Mouse (Mus musculus) ovary, adult 18-20 months (tissue): Measurements from ENCODE around the gene Serpinf2.

Experiments
- DNase-seq: peaks from one replicate; pipeline ENCODE4 v3.0.0; 2022; ENCODE audit warnings: low spot score, mixed read lengths

Serpinf2 gene

DNA sequence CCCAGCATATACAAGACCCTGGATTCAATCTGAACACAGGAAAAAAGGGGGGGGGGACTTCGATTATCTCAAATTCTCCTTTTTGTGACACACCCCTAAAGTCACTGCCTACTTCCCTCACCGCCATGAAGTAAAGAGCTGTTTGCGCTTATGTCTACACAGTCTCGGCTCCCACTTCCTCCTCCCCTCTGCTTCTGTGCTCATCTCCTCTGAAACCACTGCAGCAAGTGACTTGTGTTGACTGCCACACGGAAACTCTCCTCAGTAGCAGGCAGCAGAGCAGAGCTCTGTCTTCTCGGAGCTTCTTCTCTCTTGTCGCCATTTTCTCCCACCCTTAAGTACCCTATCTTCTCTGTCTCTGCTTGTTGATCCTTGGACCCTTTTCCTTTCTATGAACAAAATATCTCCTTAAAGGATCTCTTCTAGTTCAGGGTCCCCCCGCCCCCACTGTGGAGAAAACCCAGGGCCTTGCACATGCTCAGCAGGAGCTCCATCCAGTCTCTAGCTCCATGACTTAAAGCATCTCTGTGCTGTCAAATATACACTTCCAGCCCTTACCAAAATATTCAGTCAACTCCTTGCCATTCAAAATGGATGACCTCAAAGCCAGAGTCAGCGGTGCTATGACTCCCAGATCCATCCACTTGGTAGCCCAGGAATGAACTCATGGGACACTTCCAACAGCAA lies 10.2 kb downstream of the Serpinf2 start:
- no peak for DNase-seq

DNA sequence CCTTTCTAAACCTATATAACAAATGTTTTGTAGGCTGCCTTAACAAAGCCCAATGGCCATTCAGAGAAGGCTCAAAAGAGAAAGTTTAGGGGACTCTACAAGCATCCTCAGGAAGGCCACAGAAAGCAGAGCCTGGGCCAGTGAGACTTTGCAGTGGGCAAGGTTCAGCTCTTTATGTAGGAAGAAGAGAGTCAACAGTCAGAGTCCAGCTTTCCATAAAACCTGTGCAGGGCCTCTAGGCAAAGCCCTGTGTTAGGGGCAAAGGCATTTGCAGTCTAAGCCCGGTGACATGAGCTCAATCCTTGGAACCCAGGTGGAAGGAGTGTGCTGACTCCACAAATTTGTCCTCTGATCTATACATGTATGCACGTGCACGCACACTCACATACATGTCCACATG lies 14.9 kb downstream of the Serpinf2 start:
- DNase-seq: no peak

DNA sequence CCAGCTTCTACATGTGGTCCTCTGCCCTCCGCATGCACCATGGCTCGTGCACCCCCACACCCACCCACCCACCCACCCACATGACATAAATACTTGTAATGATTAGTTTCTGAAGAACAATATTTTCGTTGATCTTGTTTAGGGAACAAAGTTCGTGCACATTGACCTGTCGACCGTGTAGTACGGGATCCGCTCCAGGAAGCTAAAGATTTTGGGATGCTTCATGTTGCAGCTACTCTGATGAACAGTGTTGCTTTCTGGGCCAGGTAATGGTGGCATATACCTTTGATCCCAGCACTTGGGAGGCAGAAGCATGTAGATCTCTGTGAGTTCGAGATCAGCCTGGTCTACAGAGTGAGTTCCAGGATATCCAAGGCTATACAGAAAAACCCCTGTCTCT lies 15.4 kb downstream of the Serpinf2 start:
- DNase-seq: no peak

DNA sequence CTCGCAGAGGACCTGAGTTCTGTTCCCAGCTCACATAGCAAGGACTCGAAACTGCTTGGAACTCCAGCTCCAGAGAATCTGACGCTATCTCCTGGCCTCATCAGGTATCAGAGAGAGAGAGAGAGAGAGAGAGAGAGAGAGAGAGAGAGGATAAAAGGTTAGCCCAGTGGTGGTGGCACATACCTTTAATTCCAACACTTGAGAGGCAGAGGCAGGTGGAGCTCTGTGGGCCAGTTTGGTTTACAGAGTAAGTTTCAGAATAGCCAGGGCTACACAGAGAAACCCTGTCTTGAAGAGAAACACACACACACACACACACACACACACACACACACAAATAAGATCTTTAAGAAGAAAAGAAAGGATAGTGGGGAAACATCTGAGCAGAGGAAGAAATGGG lies 16.3 kb downstream of the Serpinf2 start:
- DNase-seq: no peak

DNA sequence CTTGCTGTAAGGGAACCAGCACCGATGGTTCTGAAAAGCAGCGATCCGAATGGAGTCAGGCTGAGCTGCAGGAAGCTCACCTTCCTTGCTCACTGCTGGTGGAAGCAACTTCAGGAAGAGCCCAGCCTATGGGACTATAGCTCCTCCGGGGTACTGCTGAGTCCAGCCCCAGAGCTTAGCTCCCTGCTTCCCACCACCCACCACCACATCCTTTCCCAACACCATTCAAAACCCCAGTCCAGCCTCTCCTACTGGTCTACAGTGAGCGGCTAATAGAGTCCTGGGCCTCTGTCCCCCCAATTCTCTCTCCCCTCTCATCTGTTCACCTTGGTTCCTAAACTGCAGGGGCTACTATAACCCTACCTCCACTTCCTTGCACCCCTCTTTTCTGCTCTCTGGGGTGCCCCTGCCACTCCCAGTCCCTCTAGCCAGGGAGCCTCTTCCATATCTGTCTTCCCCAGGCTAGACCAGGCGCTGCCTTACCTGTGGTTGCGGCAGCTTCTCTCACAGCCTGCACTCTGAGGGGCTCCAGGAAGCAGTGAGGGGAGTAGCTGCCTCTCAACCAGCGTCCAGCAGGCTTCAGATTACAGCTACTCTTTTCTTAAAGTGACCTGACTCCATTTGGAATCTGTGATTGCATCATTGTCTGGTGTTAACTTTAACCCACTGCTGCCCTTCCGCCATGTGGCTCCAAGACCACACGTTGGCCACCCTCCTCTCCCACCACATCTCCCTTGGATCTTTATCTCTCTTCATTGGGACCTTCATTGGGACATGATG lies 17.2 kb downstream of the Serpinf2 start, which contains the start of gene Serpinf1:
TSS of gene Serpinf1 (minus strand) at position 689 of the 780 bp plus-strand sequence.
- DNase-seq: no peak

DNA sequence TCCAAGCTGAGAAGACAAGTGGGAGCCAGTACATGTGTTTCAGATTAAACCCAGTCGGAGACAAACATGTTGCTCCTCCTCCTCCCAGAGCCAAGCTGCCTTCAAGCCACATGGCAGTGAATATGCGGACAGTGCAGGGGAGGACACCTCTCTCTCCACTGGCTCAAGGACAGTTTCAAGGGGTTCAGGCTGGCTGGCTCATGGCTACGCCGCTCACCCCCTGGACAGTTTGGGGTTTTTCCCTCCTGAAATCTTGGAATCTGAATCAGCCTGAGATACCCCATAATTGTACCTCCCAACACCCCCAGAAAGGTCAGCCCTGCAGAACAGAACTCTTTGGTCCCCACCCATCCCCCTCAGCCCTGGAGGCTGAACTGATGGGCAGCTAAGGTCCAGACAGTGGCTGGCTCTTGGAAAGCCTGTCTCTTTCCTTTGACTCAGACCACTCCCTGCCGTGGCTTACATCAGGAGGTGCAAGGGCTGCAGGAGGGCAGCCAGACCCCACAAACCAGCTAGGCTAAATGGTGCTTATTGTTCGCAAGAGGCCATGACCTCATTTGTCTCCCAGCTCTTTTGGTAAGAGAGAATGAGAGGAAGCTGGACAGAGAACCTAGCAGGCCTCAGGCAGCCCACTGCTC lies 17.9 kb downstream of the Serpinf2 start:
- no peak for DNase-seq

DNA sequence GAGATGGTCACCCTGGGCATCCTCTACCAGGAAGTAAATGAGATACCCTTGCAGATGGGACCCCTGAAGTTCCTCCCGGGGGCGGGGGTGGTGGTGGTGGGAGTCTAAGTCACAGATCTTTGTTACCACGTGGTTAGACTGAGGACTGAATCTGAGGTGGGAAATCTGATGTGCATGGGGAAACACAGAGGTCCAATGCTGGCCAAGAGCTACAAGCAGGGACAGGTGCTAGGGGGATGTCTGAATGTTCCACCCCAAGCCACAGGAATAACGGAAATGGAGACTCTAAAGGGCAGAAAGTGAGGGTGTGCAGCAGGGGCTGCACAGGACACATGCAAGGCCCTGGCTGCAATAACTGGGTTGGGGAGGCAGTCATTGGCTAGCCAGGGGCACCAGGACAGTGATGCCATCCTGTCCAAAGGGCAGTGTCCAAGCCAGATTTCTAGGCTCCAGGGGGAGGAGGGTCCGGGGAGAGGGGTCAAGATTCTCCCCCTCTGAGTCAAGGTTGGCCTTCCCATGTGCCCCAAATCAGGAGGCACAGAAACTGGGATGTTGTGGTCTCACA lies 18.5 kb downstream of the Serpinf2 start:
- no peak for DNase-seq

DNA sequence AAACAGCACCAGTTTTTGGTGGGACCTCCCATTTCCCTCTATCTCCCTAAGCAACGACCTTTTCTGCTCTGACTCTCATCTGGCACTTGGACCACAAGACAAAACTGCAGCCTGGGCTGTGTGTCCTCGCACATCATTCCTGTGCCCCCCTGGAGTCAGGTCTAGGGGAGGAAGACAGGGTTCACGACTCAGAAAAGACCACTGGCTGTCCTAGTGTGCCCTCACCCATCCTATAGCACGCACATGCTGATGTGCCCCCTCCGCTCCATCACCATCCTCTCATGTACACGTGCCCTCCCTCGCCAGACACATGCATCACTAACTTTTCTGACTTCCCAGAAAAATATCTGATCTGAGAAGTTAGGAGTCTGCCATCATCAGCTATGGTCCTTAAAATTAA lies 19.4 kb downstream of the Serpinf2 start:
- no peak for DNase-seq

DNA sequence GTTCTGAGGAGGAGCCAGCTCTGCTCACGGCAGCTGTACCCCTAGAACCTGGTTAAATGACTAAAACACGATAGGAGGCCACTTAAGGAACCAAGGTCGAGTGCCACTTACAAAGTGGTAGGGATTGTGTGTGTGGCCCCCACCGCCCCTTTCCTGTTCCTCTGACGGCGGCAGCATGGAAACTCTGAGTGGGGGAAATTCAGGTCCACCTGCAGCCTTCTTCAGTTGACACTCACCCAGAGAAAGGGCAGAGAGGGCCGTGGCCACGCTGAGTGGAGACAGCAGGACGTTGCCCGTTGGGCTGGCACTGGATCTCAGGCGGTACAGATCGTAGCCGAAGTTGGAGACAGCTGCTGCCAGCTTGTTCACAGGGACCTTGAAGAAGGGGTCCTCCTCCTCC lies 23.4 kb downstream of the Serpinf2 start:
- DNase-seq: no peak

DNA sequence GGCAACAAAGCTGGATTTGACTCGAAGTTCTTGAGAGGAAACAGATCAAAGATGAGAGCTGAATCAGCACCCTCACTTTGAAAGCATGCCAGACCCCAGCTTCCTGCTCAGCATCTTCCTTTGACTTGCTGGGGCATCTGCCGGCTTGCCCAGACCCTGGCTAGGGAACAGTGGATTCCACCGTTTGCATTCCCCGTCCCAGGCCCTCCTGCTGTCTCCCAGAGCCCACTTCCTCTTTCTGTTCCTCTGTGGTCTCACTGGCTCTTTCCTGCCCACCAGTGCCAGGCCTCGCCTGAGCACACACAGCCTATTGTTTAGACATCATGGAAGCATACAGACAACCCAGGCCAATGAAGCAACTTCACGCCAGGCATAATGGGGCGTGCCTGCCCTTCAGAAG lies 24.3 kb downstream of the Serpinf2 start:
- no peak for DNase-seq

DNA sequence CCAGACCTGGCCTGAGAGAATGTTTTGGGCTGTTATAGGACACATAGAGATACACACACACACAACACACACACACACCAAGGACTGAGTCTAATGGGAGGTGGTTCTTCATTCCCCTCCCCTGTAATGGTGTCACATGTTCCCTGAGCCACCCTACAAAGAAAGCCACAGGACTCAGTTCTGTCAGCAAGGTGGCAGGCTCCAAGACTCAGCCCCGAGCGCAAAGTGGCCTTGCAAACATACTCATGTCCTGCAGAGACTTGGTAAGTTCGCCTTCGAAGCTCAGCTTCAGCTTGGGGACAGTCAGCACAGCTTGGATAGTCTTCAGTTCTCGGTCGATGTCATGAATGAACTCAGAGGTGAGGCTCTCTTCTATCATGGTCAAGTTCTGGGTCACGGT lies 28.8 kb downstream of the Serpinf2 start:
- no peak for DNase-seq

DNA sequence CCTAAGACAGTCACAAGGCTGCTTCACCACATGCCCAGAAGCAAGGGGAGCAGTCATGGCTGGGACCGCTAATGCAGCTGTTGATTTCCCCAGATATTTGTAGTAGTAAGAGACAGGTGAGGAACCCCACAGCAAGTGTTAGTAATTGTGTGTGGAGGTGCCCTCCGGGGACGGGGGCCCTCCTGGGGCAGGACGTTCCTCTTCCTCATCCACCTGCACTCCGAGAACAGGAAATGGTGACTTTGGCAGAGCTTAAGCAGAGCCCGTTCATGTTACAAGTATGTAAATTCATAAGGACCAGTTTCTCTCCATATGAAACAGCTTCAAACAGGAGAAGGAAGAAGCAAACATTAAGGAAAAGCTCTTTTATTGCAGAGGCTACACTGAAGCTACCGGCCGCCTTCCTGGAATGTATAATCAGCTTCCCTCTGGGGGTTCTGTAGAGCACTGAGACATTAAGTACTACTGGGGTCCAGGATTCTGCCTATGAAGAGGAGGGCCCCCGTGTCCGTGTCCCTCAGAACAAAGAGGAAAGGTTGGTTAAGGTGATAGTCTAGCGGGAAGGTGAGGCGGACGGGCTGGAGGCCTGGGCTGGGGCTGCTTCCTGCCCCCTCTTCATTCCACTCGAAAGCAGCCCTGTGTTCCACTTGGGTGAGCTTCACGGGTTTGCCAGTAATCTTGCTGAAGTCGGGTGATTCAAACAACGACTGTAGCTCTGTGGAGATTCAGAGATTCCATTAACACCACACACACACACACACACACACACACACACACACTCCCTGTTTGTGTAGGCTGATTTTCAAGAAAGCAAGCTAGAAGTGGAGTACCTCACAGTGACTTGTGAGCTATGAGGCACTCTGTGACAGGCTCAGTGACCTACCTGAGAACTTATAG lies 29.5 kb downstream of the Serpinf2 start:
- DNase-seq: no peak

DNA sequence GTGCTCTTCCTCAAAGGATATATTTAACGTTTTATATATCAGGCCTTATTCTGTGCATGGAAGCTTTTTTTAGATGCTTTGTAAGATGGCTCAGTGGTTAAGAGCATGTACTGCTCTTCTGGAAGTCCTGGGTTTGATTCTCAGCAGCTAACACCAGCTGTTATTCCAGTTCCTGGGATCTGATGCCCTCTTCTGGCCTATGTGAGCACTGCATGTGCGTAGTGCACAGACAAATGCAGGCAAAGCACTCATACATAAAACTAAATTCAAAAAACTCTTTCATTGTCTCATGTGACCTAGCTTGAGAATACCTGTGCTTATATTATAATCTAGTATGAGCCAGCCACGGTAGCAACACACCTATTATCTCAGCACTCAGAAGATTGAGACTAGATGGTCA lies 32.5 kb downstream of the Serpinf2 start:
- no peak for DNase-seq

DNA sequence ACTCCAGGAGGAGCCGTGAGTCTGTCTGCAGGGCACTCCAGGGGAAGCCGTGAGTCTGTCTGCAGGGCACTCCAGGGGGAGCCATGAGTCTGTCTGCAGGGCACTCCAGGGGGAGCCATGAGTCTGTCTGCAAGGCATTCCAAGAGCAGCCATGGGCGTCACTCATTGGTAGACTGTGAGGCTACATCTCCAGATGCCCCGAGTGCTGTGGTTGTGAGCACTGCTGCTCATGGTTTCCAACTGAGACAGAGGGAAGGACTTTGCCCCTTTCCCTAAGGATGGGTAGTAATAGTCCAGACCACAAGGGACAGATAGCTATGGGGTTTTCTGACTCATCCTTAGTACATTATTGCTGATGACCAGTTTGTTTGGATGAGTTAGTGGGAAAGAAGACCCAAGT lies 33.3 kb downstream of the Serpinf2 start:
- no peak for DNase-seq

DNA sequence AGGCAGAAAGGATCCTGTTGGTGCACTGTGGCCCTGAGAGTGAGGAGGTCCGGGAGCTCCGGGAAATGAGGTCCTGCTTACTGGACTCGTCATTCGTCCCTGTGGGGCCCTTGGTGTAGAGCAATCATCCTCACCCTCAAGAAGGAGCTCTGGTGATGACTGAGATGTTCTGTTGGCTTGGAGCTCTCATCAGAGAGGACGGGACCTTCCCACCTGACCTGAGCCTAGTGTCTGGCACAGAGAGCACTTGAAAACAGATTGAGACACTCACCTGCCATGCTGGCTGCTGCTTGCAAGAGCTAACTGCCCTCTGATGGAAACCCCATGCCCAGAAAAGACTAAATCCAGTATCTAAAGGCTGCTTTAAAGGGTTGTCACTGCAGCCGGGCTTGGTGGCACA lies 34.6 kb downstream of the Serpinf2 start:
- DNase-seq: no peak

DNA sequence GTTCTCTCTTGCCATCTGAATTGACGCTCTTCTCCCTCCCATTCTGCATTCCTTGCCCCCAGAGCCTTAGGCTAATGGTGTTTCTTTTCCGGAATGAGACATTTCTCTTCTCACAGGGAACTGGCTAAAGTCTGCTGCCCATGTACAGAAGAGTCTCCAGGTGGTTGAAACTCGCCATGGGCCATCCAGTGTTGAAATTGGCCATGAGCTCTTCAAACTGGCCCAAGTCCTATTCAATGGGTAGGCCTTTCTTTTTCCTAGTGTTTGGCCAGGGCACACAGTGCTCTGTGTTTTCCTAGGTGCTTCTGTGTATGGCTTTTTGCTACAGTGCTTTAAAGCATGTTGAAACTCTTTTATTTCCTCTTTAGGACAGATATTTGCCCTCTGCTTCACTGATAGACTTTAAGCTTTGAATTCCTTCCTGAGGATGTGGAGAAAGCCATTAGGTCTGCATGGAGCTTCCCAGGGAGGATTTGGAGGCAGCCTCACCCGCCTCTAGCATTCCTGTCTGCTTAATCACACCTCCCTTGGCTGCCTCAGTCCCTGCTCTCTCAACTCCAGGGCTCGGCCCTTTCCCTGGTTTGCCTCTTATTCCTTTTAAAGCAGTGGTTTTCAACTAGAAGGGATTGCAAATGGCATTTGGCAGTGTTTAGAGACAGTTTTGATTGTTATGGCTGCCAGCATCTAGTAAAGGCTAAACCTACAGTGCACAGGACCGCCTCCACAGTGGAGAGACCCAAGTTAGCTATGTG lies 35.9 kb downstream of the Serpinf2 start:
- DNase-seq: peak; percentile 38

DNA sequence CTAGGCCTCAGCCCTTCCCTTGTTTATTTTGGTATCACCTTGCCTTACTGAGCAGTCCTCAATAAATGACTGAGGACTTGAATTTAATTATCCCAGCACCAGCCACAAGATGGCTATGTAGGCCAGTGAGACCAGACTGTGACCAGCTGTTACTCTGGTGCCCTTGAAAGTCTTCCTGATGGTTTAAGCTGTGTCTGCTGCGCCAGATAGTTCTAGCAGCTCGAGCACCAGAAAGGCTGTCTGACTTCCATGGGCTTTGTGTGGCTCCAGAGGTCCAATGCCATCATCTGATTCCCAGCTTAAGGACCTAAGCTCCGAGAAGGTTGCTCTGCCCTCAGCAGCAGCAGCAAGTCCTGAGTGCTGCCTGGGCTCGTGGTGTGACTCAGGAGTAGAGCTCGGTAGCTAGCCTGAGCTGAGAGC lies 37.1 kb downstream of the Serpinf2 start:
- DNase-seq: peak; percentile 45

DNA sequence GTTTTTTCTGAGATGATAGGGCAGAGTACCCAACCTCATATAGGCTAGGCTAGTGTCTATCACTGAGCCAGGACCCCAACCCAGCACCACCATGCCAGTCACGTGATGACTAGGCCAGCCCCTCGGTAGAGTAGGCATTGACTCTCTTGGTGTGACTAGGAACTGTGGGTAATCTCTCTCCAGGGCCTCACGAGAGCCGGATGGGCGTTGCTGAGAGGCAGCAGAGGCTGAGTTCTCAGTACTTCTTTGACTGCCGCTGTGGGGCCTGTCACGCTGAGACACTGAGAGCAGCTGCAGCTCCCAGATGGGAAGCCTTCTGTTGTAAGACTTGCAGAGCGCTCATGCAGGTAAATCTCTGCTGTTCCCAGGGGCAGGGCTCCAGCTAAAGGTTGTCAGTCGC lies 39.3 kb downstream of the Serpinf2 start:
- no peak for DNase-seq

DNA sequence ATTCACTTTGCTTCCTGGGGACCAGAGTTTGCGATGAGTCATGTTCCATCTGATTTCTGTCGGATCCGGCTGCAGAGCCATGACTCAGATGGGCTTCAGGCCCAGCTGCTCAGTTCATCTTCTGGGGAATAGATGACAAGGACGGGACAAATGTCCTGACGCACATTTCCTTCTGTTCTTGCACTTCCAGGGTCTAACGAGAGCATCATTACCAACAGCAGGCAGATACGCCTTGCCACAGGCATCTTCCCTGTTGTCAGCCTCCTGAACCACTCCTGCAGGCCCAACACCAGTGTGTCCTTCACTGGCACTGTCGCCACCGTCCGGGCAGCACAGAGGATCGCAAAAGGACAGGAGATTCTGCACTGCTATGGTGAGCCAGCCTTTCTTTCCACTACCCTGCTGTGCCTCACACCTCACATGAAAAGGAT lies 40.0 kb downstream of the Serpinf2 start:
- no peak for DNase-seq

DNA sequence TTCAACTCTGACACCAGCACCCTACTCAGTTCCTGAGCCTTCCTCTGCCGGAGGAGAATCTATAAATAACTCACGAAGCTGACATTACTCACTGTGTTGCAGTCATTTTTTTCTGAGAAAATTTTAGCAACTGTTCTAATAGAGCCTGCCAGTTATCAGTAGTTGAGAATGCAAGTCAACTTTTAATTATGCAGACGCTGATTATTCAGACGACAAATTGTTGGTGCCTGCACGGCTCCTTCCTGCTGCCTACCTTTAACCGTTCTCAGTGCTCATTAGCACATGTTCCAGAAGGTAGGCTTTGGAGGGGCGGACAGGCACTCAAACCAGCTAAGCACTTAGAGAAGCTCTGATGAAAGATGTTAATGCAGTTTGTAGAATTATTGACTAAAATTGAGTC lies 41.9 kb downstream of the Serpinf2 start:
- no peak for DNase-seq

DNA sequence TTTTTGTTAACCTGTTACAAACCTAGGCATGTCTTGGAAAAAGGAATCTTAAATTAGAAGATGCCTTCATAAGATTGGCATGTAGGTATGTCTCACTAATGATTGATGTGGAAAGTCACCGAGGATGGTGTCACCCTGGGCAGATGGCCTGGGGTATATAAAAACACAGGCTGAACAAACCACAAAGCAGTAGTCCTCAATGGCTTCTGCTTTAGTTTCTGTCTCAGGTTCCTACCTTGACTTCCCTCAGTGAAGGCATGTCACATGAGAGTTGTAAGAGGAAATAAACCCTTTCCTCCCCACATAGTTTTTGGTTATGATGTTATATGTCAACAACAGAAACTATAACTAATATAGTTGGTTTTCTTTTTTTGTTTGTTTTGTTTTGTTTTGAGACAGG lies 43.8 kb downstream of the Serpinf2 start:
- no peak for DNase-seq
